Mouse (Mus musculus) kidney, adult 10 weeks (tissue): Measurements from ENCODE around the gene March5. TPM values are rescaled to one million over a fixed set of nuclear protein-coding genes. Genes with fewer than 3 reads are reported as not detected.

Experiments used
- polyA plus RNA-seq: library from polyadenylated mRNA; stranded (reverse); fragments of 350-450 nt; fragmentation: Illumina TruSeq; extraction: RNeasy Lipid Tissue Mini Kit (QIAGEN cat#74804); gene quantifications from one replicate; pipeline ENCODE4 v1.2.3, GENCODE M21; 2014; ENCODE audit warnings: low read depth, low replicate concordance

The March5 gene
- polyA plus RNA-seq, result 189 TPM

GRCm38 (mm10) chr19:37207303-37208175 lies at the start of gene March5:
Gene March5 (plus strand): TSS chr19:37207543.

GRCm38 (mm10) chr19:37208176-37208755 lies 923 bp downstream of the March5 start, which contains the start of gene Cpeb3:
Gene Cpeb3 (minus strand): TSS chr19:37208601.

Other genes starting within 250 kb of the March5 start
- gene Cpeb3, start 1.1 kb downstream of the March5 start, polyA plus RNA-seq, result 19.0 TPM
- 79.6 TPM for gene Ide, start 130.3 kb downstream of the March5 start, polyA plus RNA-seq
- 1.3 TPM for gene Kif11, start 168.9 kb downstream of the March5 start, polyA plus RNA-seq
- 6.3 TPM for gene Hhex, start 227.3 kb downstream of the March5 start, polyA plus RNA-seq